Mouse (Mus musculus) T-helper 1 cell (primary cell): ENCODE data around the gene Galt.
"Not testable (repeated sequence)": the region's sequence is repeated elsewhere in the genome, so short reads cannot be mapped to it uniquely, and the experiment has no call there.

Experiments used
- in situ Hi-C: fragments of 300-600 bp; cut with MboI, MseI; formaldehyde crosslinking; loops from one replicate; pipeline ENCODE4 v1.15.1; 2025; ENCODE audit warnings: high pct_unique_total_duplicates

Gene Galt

DNA sequence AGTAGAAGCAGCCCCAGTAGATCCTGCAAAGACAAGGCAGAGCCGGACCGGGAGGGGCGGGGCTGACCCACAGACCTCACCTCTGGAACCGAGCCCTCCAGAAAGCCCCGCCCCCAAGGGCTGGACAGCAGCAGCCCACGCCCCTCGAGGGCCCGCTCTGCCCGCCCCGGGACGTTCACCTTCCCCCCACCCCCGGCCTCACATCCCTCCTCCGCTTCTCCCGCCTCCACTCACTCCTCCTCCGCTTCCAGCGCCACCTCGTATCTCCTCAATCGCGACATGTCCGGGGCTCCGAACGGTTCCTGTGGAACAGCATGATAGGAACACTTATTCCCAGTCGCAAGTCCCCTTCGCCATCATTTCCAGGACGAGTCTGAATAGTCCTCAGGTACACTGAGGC, 18.5 kb downstream of the Galt start:
- in situ Hi-C loops: loop anchor here (5.0 to 25.0 kb wide), 3 partner anchors 139 to 879 kb away; partner anchors contain the start of gene Gm21541

- in situ Hi-C loops: loop anchor here (5.0 to 25.0 kb wide), 3 partner anchors 138 to 878 kb away; partner anchors contain the start of gene Gm21541
Observed at GRCm38 (mm10) chr4:41774002-41774401, 19.0 kb downstream of the Galt start, which contains the start of gene Ccl27a. Ccl27a (minus strand) TSS chr4:41774247.

GRCm38 (mm10) chr4:41774506-41774905, 19.5 kb downstream of the Galt start:
- in situ Hi-C loops: loop anchor here (5.0 to 25.0 kb wide), 3 partner anchors 138 to 878 kb away; partner anchors contain the start of gene Gm21541

DNA sequence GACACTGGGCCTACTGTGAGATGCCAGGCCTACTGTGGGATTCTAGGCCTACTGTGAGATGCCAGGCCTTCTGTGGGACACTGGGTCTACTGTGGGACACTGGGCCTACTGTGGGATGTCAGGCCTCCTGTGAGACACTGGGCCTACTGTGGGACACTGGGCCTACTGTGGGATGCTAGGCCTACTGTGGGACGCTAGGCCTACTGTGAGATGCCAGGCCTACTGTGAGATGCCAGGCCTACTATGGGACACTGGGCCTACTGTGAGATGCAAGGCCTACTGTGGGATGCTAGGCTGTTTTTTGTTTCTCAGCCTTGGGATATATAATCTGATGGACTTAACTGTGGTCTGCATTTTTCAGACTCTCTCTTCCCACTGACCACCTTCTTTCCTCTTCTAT, 20.8 kb downstream of the Galt start:
- in situ Hi-C loops: not testable (repeated sequence)

- in situ Hi-C loops: loop anchor here (10.0 kb wide), 1 partner anchor 504 kb away; no protein-coding TSS in a partner anchor
Observed at GRCm38 (mm10) chr4:41781271-41781670, 26.2 kb downstream of the Galt start.

DNA sequence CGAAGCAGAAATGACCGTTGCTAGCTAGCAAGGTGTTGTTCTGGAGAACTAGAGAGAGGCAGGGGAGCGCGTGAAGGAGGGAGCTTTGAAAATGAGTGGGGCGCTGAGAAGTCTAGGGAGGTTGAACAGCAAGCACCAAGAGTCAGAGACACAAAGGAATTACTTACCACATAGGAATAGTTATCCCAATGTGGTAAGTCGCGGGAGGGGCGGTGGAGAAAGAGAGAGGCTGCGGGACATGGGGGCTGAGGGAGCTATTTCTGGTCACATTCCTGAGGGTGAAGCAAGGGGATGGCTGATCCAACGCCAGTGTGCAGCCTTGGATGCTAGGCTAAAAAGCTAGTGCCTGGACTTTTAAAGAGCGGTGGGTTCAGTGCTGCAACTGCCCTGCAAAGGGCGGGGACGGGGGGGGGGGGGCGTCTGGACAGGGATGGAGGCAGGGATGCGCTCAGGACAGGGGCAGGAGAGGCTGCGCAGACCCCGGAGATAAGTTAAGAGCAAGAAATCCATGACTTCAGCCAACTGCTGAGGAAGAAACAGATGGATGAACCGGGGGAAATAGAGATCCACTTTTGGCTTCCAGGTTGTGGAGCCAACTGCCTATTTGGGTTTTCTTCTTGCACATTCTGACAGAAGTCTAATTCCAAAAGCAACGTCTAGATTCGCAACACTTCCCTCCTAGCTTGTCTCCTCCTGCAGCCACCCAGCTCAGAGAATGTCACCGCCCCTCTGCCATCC, 26.9 kb downstream of the Galt start:
- in situ Hi-C loops: loop anchor here (10.0 kb wide), 1 partner anchor 503 kb away; no protein-coding TSS in a partner anchor

DNA sequence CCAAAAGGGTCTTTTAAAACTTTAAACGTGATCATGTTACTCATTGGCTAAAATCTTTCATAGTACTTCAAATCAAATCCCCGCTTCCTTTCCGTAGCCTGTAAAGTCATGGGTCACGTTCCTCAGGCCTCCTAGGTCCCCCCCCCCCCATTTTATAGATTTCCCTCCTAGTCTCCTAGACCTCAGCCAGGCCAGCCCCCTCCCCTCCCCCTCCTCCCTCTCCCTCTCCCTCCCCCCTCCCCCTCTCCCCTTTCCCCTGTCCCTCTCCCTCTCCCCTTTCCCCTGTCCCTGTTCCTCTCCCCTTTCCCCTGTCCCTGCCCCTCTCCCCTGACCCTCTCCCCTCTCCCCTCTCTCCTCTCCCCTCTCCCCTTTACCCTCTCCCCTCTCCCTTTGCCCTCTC, 27.7 kb downstream of the Galt start:
- in situ Hi-C loops: loop anchor here (10.0 kb wide), 1 partner anchor 502 kb away; no protein-coding TSS in a partner anchor

DNA sequence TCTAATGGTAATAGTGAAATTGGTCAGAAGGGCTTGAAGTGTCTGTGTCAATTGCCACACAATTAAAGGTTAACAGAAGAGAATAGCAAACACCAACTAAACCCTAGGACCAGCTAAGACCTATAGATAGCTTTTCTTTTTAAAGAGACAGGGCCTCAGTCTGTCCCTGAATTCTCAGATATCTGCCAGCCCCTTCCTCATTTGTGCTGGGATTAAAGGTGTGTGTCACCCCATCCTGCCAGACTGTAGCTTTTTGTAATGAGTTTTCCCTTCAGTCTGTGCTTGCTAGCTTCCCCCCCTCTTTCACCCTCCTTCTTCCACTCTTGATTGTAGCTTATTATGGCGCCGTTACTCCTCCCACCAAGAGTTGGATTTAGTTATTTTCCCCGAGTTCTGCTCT, 28.2 kb downstream of the Galt start:
- in situ Hi-C loops: loop anchor here (10.0 kb wide), 1 partner anchor 502 kb away; no protein-coding TSS in a partner anchor
